Mouse (Mus musculus): ENCODE measurements around the gene Tdrd6. TPM values are rescaled to one million over a fixed set of nuclear protein-coding genes. Genes with fewer than 3 reads are reported as not detected.

Gene Tdrd6
- polyA plus RNA-seq (2014; fragmentation: Nextera tagmentation; extraction: Ambion mirVana) = 0.04 TPM in 1 of 2 replicates, not detected in the other

DNA sequence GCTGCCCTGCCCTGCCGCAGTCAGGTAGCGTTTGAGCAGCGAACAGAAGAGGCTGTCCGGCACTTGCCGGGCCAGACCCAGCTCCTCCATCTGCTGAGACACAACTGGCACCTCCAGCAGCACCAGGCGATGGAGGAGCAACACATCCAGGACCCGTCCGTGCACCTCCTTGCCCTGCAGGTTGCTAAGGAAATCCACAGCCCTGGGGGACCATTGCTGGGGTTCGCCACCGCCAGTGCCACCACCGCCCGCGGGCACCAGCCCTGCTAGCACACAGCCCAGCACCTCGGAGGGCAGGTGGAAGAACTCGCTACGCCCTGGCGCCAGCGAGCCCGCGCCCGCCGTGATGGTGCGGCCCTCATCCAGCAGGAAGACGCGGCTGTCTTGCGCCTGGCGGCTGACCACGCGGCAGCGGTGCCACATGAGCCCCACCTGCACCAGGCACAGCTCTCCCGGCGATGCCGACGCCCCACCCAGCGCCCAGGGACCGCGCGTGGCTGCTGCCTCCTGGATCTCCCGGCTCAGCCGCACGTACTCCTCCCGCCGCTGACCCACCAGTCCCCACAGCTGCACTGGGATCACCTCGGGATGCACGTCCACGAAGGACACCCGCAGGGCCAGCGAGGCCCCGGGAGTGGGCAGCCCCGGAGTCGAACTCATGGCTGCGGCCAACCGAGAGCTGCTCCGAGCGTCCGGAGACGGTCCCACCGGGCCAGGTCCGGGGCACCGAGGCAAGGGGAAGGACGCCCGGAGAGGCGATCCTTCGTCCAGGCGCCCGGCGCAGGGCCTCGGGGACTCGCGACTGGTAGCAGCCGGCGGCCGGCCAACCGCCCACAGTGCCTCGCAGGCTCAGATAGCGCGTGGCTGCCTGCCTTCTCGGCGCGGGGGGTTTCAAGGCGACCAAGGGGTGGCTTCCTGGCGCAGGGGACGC, at the start of gene Tdrd6:
TSS of gene Tdrd6 (minus strand) at position 804 of the 931 bp plus-strand sequence.
- no peak for ATAC-seq (ENCODE audit: insufficient number of reproducible peaks, insufficient read depth, low FRiP score, low read depth)

DNA sequence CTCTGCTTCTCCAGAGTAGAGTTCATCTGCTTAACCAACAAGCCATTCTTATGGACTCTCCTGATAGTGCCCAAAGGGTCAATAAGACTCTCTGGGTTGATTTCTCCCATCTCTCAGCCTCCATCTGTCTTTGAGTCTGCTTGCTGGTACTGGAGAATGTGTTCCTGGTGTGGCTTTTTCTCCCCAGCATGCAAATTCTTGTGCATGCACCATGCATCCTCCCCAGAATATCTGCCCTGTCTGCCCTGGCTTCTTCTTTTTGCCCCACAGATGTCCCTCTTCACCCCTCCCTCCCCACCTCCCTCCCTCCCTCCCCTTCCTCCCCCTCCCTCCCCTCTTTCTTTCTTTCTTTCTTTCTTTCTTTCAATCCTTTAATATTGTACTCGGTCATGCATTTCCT, 47.2 kb upstream of the Tdrd6 start:
- peaks cover 3 to 11% of the 10 kb centered on the region in 2 experiments for H3K4me1 ChIP-seq (ENCODE audit: control insufficient read depth in 2 of 2, insufficient read depth in 2 of 2, low read length in 2 of 2)
- H3K9ac ChIP-seq (ENCODE audit: low read length) = no peak overlapping the region
- no peaks in the 10 kb centered on the region for H3K9me3 ChIP-seq (ENCODE audit: control insufficient read depth, low read length)
- peaks cover 32% of the 10 kb centered on the region for H3K36me3 ChIP-seq (ENCODE audit: control insufficient read depth, insufficient read depth, low read length)
- no peak overlapping the region for H3K4me3 ChIP-seq (ENCODE audit: control insufficient read depth in 1 of 2, insufficient read depth in 1 of 2, low read depth in 1 of 2, low read length in 2 of 2)
- ATAC-seq (ENCODE audit: insufficient number of reproducible peaks, insufficient read depth, low FRiP score, low read depth) = no peak
- no peaks in the 10 kb centered on the region for H3K27me3 ChIP-seq (ENCODE audit: control insufficient read depth, insufficient read depth, low read length)
- WGBS = 36% methylated on average over 1 of the region's 1 CpGs
- no peak overlapping the region for H3K27ac ChIP-seq (replicated peaks in 1 of 2; ENCODE audit: control insufficient read depth in 1 of 2, insufficient read depth in 1 of 2, low read depth in 2 of 2, low read length in 2 of 2)
- H3K4me2 ChIP-seq (ENCODE audit: low read length) = no peak overlapping the region

More for the DNA sequence above, at the start of gene Tdrd6:
- peak within 1 kb of the TSS; percentile 83 for H3K4me2 ChIP-seq (ENCODE audit: low read length)
- H3K4me3 ChIP-seq (ENCODE audit: control insufficient read depth in 1 of 2, insufficient read depth in 1 of 2, low read depth in 1 of 2, low read length in 2 of 2) = peak within 1 kb of the TSS; percentile 17 to 41
- H3K27ac ChIP-seq (replicated peaks in 1 of 2; ENCODE audit: control insufficient read depth in 1 of 2, insufficient read depth in 1 of 2, low read depth in 2 of 2, low read length in 2 of 2) = no peak within 1 kb of the TSS
- WGBS = 4% methylated on average over 79 of the region's 83 CpGs
- peaks cover 43% of the 10 kb centered on the region for H3K27me3 ChIP-seq (ENCODE audit: control insufficient read depth, insufficient read depth, low read length)
- H3K4me1 ChIP-seq (ENCODE audit: control insufficient read depth in 2 of 2, insufficient read depth in 2 of 2, low read length in 2 of 2) = peaks cover 5 to 13% of the 10 kb centered on the region in 2 experiments; a peak in 3 of 4 replicates
- H3K9ac ChIP-seq (ENCODE audit: low read length) = peak within 1 kb of the TSS; percentile 58
- no peaks in the 10 kb centered on the region for H3K36me3 ChIP-seq (ENCODE audit: control insufficient read depth, insufficient read depth, low read length)
- no peaks in the 10 kb centered on the region for H3K9me3 ChIP-seq (ENCODE audit: control insufficient read depth, low read length)

DNA sequence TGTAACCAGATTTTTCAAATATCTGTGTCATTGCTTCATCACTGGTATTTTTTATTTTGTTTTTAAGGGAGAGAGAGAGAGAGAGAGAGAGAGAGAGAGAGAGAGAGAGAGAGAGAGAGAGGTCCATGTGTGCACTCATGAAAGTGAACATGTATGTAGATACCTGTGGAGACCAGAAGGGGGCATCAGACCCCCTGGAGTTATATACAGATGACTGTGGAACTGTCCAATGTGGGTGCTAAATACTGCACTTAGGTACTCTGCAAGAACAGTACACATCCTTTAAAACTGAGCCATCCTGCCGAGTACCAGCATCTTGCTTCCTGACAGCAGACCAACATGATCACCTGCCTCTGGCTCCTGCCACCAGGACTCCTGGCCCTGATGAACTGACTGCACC, 46.1 kb upstream of the Tdrd6 start:
- Histone ChIP-seq H3K4me1 (ENCODE audit: control insufficient read depth in 2 of 2, insufficient read depth in 2 of 2, low read length in 2 of 2) (peaks cover 3 to 11% of the 10 kb centered on the region in 2 experiments), H3K4me2 (ENCODE audit: low read length) (no peak overlapping the region), H3K27me3 (ENCODE audit: control insufficient read depth, insufficient read depth, low read length) (no peaks in the 10 kb centered on the region), H3K36me3 (ENCODE audit: control insufficient read depth, insufficient read depth, low read length) (peaks cover 27% of the 10 kb centered on the region), H3K4me3 (ENCODE audit: control insufficient read depth in 1 of 2, insufficient read depth in 1 of 2, low read depth in 1 of 2, low read length in 2 of 2) (no peak overlapping the region), H3K9me3 (ENCODE audit: control insufficient read depth, low read length) (no peaks in the 10 kb centered on the region), H3K27ac (replicated peaks in 1 of 2; ENCODE audit: control insufficient read depth in 1 of 2, insufficient read depth in 1 of 2, low read depth in 2 of 2, low read length in 2 of 2) (no peak overlapping the region), H3K9ac (ENCODE audit: low read length) (no peak overlapping the region)
- no peak for ATAC-seq (ENCODE audit: insufficient number of reproducible peaks, insufficient read depth, low FRiP score, low read depth)
- WGBS = 78% methylated on average over 1 of the region's 1 CpGs

DNA sequence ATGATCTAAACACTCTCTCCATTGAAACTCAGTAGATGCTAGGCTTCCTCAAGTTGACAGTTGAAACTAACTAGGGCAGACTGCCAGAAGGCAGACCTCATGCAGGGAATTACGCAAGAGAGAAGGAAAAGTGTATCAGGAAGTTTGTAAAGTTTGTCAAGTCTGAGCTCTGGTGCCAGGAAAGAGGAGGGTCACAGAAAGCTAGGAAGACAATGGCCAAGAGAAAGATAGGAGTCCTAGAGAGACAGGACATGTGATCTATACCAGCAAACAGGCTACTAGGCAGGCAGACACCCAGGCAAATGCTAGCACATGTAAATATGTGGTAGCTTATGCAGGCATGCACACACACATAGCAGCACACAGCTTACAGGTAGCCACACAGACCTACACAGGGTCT, 45.1 kb upstream of the Tdrd6 start:
- WGBS = 45% methylated on average over 1 of the region's 1 CpGs
- Histone ChIP-seq H3K9ac (ENCODE audit: low read length) (no peak overlapping the region), H3K9me3 (ENCODE audit: control insufficient read depth, low read length) (no peaks in the 10 kb centered on the region), H3K4me3 (ENCODE audit: control insufficient read depth in 1 of 2, insufficient read depth in 1 of 2, low read depth in 1 of 2, low read length in 2 of 2) (no peak overlapping the region), H3K36me3 (ENCODE audit: control insufficient read depth, insufficient read depth, low read length) (peaks cover 17% of the 10 kb centered on the region), H3K27me3 (ENCODE audit: control insufficient read depth, insufficient read depth, low read length) (no peaks in the 10 kb centered on the region), H3K4me2 (ENCODE audit: low read length) (no peak overlapping the region), H3K27ac (replicated peaks in 1 of 2; ENCODE audit: control insufficient read depth in 1 of 2, insufficient read depth in 1 of 2, low read depth in 2 of 2, low read length in 2 of 2) (peak overlapping the region in 1 of 2 experiments; percentile 50; a peak in 1 of 4 replicates), H3K4me1 (ENCODE audit: control insufficient read depth in 2 of 2, insufficient read depth in 2 of 2, low read length in 2 of 2) (peaks cover 3 to 11% of the 10 kb centered on the region in 2 experiments)
- peak; percentile 47; the same call in 1 of the 2 replicates for ATAC-seq (ENCODE audit: insufficient number of reproducible peaks, insufficient read depth, low FRiP score, low read depth)

DNA sequence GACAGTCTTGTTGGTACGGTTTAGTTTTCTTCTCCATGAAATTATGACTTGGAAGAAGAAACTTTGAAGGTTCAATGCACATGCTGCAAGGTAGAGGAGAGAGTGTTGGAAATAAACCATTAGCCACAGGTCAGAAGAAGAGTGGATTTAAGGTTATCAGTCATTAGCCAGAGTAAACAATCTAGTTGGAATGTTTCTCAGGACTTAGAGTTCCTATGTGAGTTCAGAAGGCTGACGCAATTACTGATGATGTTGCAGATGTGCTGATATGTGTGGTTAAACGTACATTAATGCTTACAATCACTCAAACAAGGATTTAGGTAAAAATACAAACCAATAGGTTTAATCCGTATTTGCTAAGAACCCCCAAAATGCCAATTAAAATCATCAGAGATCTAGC, 41.8 kb upstream of the Tdrd6 start:
- WGBS = 82% methylated on average over 4 of the region's 4 CpGs
- no peak for ATAC-seq (ENCODE audit: insufficient number of reproducible peaks, insufficient read depth, low FRiP score, low read depth)
- H3K36me3 ChIP-seq (ENCODE audit: control insufficient read depth, insufficient read depth, low read length) = peaks cover 2% of the 10 kb centered on the region
- H3K4me2 ChIP-seq (ENCODE audit: low read length) = no peak overlapping the region
- no peak overlapping the region for H3K27ac ChIP-seq (replicated peaks in 1 of 2; ENCODE audit: control insufficient read depth in 1 of 2, insufficient read depth in 1 of 2, low read depth in 2 of 2, low read length in 2 of 2)
- H3K27me3 ChIP-seq (ENCODE audit: control insufficient read depth, insufficient read depth, low read length) = no peaks in the 10 kb centered on the region
- no peak overlapping the region for H3K9ac ChIP-seq (ENCODE audit: low read length)
- H3K4me3 ChIP-seq (ENCODE audit: control insufficient read depth in 1 of 2, insufficient read depth in 1 of 2, low read depth in 1 of 2, low read length in 2 of 2) = no peak overlapping the region
- no peaks in the 10 kb centered on the region for H3K9me3 ChIP-seq (ENCODE audit: control insufficient read depth, low read length)
- H3K4me1 ChIP-seq (ENCODE audit: control insufficient read depth in 2 of 2, insufficient read depth in 2 of 2, low read length in 2 of 2) = peaks cover 7 to 19% of the 10 kb centered on the region in 2 experiments

DNA sequence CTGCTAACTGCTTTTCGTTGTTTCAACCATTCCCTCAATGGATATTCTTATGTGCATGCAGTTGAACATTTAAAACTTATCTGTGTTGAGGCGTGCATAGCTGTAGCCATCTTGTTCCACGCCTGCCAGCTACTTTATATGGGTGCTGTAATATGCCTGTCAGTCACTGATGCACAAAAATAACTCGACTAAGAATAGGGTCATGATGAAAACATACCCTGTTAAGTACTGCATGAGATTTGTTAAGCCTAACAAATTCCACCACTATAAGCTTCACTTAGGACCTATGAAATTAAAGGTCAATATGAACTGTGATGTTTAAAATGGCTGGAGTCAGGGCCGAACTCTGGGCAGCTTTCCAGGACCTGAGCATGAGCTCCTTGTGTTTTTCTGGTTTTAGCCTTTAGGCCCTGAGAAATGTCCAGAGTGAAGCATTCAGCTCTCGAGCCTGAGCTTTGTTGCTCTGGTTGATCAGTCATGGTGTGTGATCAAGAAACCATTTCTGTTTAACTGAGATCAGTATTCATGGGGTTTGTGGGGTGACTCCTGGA, 39.1 kb upstream of the Tdrd6 start:
- Histone ChIP-seq H3K27ac (replicated peaks in 1 of 2; ENCODE audit: control insufficient read depth in 1 of 2, insufficient read depth in 1 of 2, low read depth in 2 of 2, low read length in 2 of 2) (peak overlapping the region; percentile 71 to 89), H3K4me3 (ENCODE audit: control insufficient read depth in 1 of 2, insufficient read depth in 1 of 2, low read depth in 1 of 2, low read length in 2 of 2) (peak overlapping the region; percentile 6 to 88; a peak in 3 of 4 replicates), H3K27me3 (ENCODE audit: control insufficient read depth, insufficient read depth, low read length) (no peaks in the 10 kb centered on the region), H3K4me2 (ENCODE audit: low read length) (peak overlapping the region; percentile 92), H3K9me3 (ENCODE audit: control insufficient read depth, low read length) (no peaks in the 10 kb centered on the region), H3K4me1 (ENCODE audit: control insufficient read depth in 2 of 2, insufficient read depth in 2 of 2, low read length in 2 of 2) (peaks cover 7 to 20% of the 10 kb centered on the region in 2 experiments), H3K9ac (ENCODE audit: low read length) (peak overlapping the region; percentile 62), H3K36me3 (ENCODE audit: control insufficient read depth, insufficient read depth, low read length) (no peaks in the 10 kb centered on the region)
- 34% methylated on average over 6 of the region's 6 CpGs for WGBS
- no peak; the same call in 1 of the 2 replicates for ATAC-seq (ENCODE audit: insufficient number of reproducible peaks, insufficient read depth, low FRiP score, low read depth)

DNA sequence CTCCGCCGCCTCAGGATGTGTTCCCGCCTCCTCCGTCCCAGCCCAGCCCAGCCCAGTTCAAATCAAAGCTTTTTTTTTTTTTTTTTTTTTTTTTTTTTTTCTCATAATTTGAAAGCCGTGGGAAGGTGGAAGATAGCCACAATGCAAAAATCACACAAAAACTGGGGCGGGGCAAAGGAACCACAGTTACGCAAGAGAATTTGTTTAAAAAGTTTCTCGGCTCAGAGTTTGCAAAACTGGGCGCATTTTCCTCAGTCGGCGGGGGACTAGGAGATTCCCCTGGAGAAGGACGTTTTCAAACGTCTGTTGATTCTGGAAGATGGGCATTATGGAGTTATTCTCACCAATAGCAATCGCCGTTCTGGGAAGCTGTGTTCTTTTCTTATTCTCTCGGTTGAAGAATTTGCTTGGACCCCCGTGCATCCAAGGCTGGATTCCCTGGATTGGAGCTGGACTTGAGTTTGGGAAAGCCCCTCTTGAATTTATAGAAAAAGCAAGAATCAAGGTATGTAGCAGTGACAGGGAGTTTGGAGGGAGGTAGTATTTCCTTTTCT, 37.3 kb upstream of the Tdrd6 start, which contains the start of gene Cyp39a1:
TSS of gene Cyp39a1 (plus strand) at position 136 of the 554 bp plus-strand sequence.
- under 1% methylated on average over 17 of the region's 17 CpGs for WGBS

More for the DNA sequence above, 37.3 kb upstream of the Tdrd6 start, which contains the start of gene Cyp39a1:
- Histone ChIP-seq H3K9ac (ENCODE audit: low read length) (peak within 1 kb of the TSS; percentile 84), H3K27me3 (ENCODE audit: control insufficient read depth, insufficient read depth, low read length) (no peaks in the 10 kb centered on the region), H3K4me2 (ENCODE audit: low read length) (peak within 1 kb of the TSS; percentile 92), H3K36me3 (ENCODE audit: control insufficient read depth, insufficient read depth, low read length) (0 out of 2 replicates have a peak, but pooled peaks cover 3% of the 10 kb centered on the region), H3K27ac (replicated peaks in 1 of 2; ENCODE audit: control insufficient read depth in 1 of 2, insufficient read depth in 1 of 2, low read depth in 2 of 2, low read length in 2 of 2) (peak within 1 kb of the TSS; percentile 69 to 89), H3K4me3 (ENCODE audit: control insufficient read depth in 1 of 2, insufficient read depth in 1 of 2, low read depth in 1 of 2, low read length in 2 of 2) (peak within 1 kb of the TSS; percentile 61 to 88), H3K4me1 (ENCODE audit: control insufficient read depth in 2 of 2, insufficient read depth in 2 of 2, low read length in 2 of 2) (peaks cover 4 to 15% of the 10 kb centered on the region in 2 experiments; a peak in 3 of 4 replicates), H3K9me3 (ENCODE audit: control insufficient read depth, low read length) (no peaks in the 10 kb centered on the region)
- no peak for ATAC-seq (ENCODE audit: insufficient number of reproducible peaks, insufficient read depth, low FRiP score, low read depth)
